ENCODE assay signal across 19 mouse cellular contexts in genomic region chr16:62964361-62964763, GRCm38 (mm10).
DNase-seq lines count a peak whose midpoint lies in the region; ATAC-seq lines count a peak whose summit lies in the region.
"Had no signal": no experiment of that assay in that cellular context is flagged by ENCODE, and none has a peak within 500 bp of the region (broad histone marks: within the 10 kb centered on the region; RNA-seq: fewer than 3 reads in every experiment).

No protein-coding gene starts in this region.

- no peaks in the 10 kb centered on the region for H3K9me3 ChIP-seq in neural tube, embryonic 13.5 days
- H3K9me3 ChIP-seq in neural tube, embryonic 15.5 days (replicated peaks), result no peaks in the 10 kb centered on the region
- no peaks in the 10 kb centered on the region for H3K9me3 ChIP-seq in forebrain, embryonic 10.5 days
- H3K9me3 ChIP-seq: heart, embryonic 13.5 days; hindbrain, embryonic 10.5 days; liver, embryonic 13.5 days; lung, embryonic 15.5 days had no signal

- H3K27ac ChIP-seq in neural tube, embryonic 13.5 days (replicated peaks), result no peak overlapping the region
- H3K27ac ChIP-seq in neural tube, embryonic 15.5 days (replicated peaks), result no peak overlapping the region
- H3K27ac ChIP-seq in forebrain, embryonic 10.5 days, result no peak overlapping the region
- H3K27ac ChIP-seq: gastrocnemius, adult 2 months; heart, embryonic 13.5 days; hindbrain, embryonic 10.5 days; liver, embryonic 13.5 days; lung, embryonic 15.5 days had no signal

- H3K27me3 ChIP-seq in neural tube, embryonic 13.5 days, result no peaks in the 10 kb centered on the region
- H3K27me3 ChIP-seq in neural tube, embryonic 15.5 days (replicated peaks), result no peaks in the 10 kb centered on the region
- no peaks in the 10 kb centered on the region for H3K27me3 ChIP-seq in forebrain, embryonic 10.5 days (ENCODE audit: poor library complexity, severe bottlenecking)
- H3K27me3 ChIP-seq: heart, embryonic 13.5 days; liver, embryonic 13.5 days; lung, embryonic 15.5 days had no signal

- ATAC-seq in neural tube, embryonic 13.5 days (ENCODE audit: low read depth), result peak; percentile 11; the same call in 1 of the 2 replicates
- ATAC-seq in neural tube, embryonic 15.5 days (ENCODE audit: low FRiP score), result no peak; the same call in 1 of the 2 replicates

- DNase-seq in neural tube, embryonic 10.5 days (ENCODE audit: extremely low spot score, low spot score), result no peak
- DNase-seq in left cerebral cortex, adult 9 months (ENCODE audit: low spot score in 2 of 2), result peak; percentile 46 to 56
- DNase-seq in heart, postnatal 4 days, result no peak
- no peak for DNase-seq in heart, postnatal 36 days
- no peak for DNase-seq in forebrain, embryonic 10.5 days (ENCODE audit: extremely low spot score, low spot score)
- DNase-seq: adrenal gland, postnatal 36 days; cerebellum, postnatal 10 days; gastrocnemius, adult 2 months; heart, adult 11 months; kidney, adult 8-10 months; kidney, postnatal 36 days; liver, embryonic 13.5 days; midbrain, embryonic 14.5 days had no signal

- no peak overlapping the region for H3K4me3 ChIP-seq in neural tube, embryonic 13.5 days
- no peak overlapping the region for H3K4me3 ChIP-seq in neural tube, embryonic 15.5 days (replicated peaks)
- H3K4me3 ChIP-seq in forebrain, embryonic 10.5 days, result no peak overlapping the region
- H3K4me3 ChIP-seq: gastrocnemius, adult 2 months; heart, embryonic 13.5 days; hindbrain, embryonic 10.5 days; liver, embryonic 13.5 days; lung, embryonic 15.5 days; myocyte had no signal

- H3K4me1 ChIP-seq in neural tube, embryonic 13.5 days (replicated peaks), result 0 out of 2 replicates have a peak, but pooled peaks cover 9% of the 10 kb centered on the region
- peaks cover 8% of the 10 kb centered on the region for H3K4me1 ChIP-seq in neural tube, embryonic 15.5 days
- H3K4me1 ChIP-seq in forebrain, embryonic 10.5 days, result no peaks in the 10 kb centered on the region
- H3K4me1 ChIP-seq: heart, embryonic 13.5 days; hindbrain, embryonic 10.5 days; liver, embryonic 13.5 days; lung, embryonic 15.5 days had no signal

- no peaks in the 10 kb centered on the region for H3K36me3 ChIP-seq in neural tube, embryonic 13.5 days
- H3K36me3 ChIP-seq in neural tube, embryonic 15.5 days, result no peaks in the 10 kb centered on the region
- no peaks in the 10 kb centered on the region for H3K36me3 ChIP-seq in forebrain, embryonic 10.5 days (replicated peaks)
- H3K36me3 ChIP-seq: heart, embryonic 13.5 days; hindbrain, embryonic 10.5 days; liver, embryonic 13.5 days; lung, embryonic 15.5 days had no signal

- no peak overlapping the region for H3K4me2 ChIP-seq in neural tube, embryonic 13.5 days
- H3K4me2 ChIP-seq in neural tube, embryonic 15.5 days, result peak overlapping the region; percentile 23
- H3K4me2 ChIP-seq: heart, embryonic 13.5 days; liver, embryonic 13.5 days; lung, embryonic 15.5 days had no signal

- intact Hi-C loops in heart, postnatal 36 days (cut with DNase I), result no loop called here

- H3K9ac ChIP-seq in neural tube, embryonic 13.5 days, result no peak overlapping the region
- no peak overlapping the region for H3K9ac ChIP-seq in neural tube, embryonic 15.5 days (replicated peaks)
- H3K9ac ChIP-seq: heart, embryonic 13.5 days; liver, embryonic 13.5 days; lung, embryonic 15.5 days had no signal

- 20% methylated on average over 6 of the region's 6 CpGs for WGBS in neural tube, embryonic 13.5 days
- WGBS in neural tube, embryonic 15.5 days, result 15% methylated on average over 6 of the region's 6 CpGs
- WGBS in forebrain, embryonic 10.5 days, result 91% methylated on average over 6 of the region's 6 CpGs

Comparison
In these comparisons a context has a peak if more than half of its experiments do, and no peak if none do; other contexts are left out.
1. DNase-seq: peak in left cerebral cortex, adult 9 months (2 of 2); none in neural tube, embryonic 10.5 days (single experiment), heart, postnatal 4 days (single experiment), heart, postnatal 36 days (0 of 2) and forebrain, embryonic 10.5 days (single experiment).